Mouse (Mus musculus) midbrain, embryonic 13.5 days (tissue): ENCODE results near the gene Ankrd37. TPM values are rescaled to one million over a fixed set of nuclear protein-coding genes. Genes with fewer than 3 reads are reported as not detected.

ENCODE experiments used
- ATAC-seq: fragments of 200-750 bp; cut with Nextera tagmentation; 2 replicates; pipeline ENCODE4 v1.8.0; 2017; ENCODE audit warnings: mild to moderate bottlenecking, moderate TSS enrichment, moderate library complexity
- H3K27ac ChIP-seq: fragments of 300-500 bp; sonication (generic); 2 replicates; pipeline ENCODE4 v1.5.1; 2015; ENCODE audit warnings: inconsistent platforms, mild to moderate bottlenecking, moderate library complexity
- H3K27me3 ChIP-seq: fragments of 300-500 bp; sonication (generic); 2 replicates; pipeline ENCODE4 v1.6.1; 2015; ENCODE audit warnings: mild to moderate bottlenecking, inconsistent platforms
- H3K36me3 ChIP-seq: fragments of 300-500 bp; sonication (generic); 2 replicates; pipeline ENCODE4 v1.6.1; 2015; ENCODE audit warnings: mild to moderate bottlenecking, inconsistent platforms
- H3K4me1 ChIP-seq: fragments of 300-500 bp; sonication (generic); replicated peaks from 2 replicates; pipeline ENCODE4 v1.6.1; 2015; ENCODE audit warnings: inconsistent platforms
- H3K4me2 ChIP-seq: fragments of 300-500 bp; sonication (generic); replicated peaks from 2 replicates; pipeline ENCODE4 v1.6.1; 2015; ENCODE audit warnings: moderate library complexity, mild to moderate bottlenecking, inconsistent platforms
- H3K4me3 ChIP-seq: fragments of 300-500 bp; sonication (generic); replicated peaks from 2 replicates; pipeline ENCODE4 v1.5.1; 2015; ENCODE audit warnings: mild to moderate bottlenecking, inconsistent platforms
- H3K9ac ChIP-seq: fragments of 300-500 bp; sonication (generic); replicated peaks from 2 replicates; pipeline ENCODE4 v1.6.1; 2015; ENCODE audit warnings: mild to moderate bottlenecking, inconsistent platforms
- H3K9me3 ChIP-seq: fragments of 300-500 bp; sonication (generic); 2 replicates; pipeline ENCODE4 v1.6.1; 2016; ENCODE audit warnings: mild to moderate bottlenecking, inconsistent platforms
- WGBS: fragments of 180-500 bp; shearing (Covaris S2); methylation state at CpG from one replicate; pipeline ENCODE4 v1.1.7; 2015; 5-methylcytosine and 5-hydroxymethylcytosine counted together
- polyA plus RNA-seq: library from polyadenylated mRNA; unstranded; fragments of >200 nt; fragmentation: Nextera tagmentation; extraction: Ambion mirVana; gene quantifications from 2 replicates; pipeline ENCODE4 v1.2.1, GENCODE M21; 2015

Gene Ankrd37
- polyA plus RNA-seq, 1 experiment from 2014 or later, result 32.3 TPM

DNA sequence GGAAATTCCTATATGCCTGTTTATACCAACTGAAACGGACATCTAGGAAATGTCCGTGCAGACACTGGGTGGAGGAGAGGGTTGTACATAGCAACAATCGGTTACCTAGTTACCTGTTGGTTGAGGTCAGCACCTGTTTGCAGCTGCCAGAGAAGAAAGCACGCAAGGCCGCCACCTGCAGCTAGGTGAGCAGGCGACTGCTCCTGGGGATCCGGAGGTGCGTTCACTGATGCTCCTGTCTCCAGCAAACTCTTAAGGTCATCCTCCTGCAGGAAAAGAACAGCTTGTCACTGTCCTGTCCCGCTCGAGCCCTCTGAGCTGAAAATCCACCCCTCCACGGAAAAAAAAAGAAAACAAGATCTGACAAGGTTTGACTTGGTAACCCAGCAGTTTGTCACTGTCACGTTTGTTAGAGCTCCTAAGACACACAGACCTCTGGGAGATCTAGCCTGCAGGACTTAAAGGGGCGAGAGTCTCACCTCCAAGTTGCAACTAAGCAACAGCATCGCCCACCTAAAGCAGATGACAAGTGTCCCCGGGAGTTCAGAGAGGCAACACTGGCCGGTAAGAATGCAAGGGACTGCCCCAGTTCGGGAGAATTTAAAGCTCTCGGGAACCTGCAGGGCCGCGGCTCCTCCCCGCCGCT lies 6.2 kb downstream of the Ankrd37 start, which contains the start of gene Lrp2bp:
TSS of gene Lrp2bp (plus strand) at position 166 of the 646 bp plus-strand sequence.
- Histone ChIP-seq H3K27ac (peak within 1 kb of the TSS; percentile 100), H3K9me3 (no peaks in the 10 kb centered on the region), H3K4me1 (peaks cover 20% of the 10 kb centered on the region), H3K4me2 (peak within 1 kb of the TSS; percentile 81), H3K9ac (peak within 1 kb of the TSS; percentile 92), H3K4me3 (peak within 1 kb of the TSS; percentile 58), H3K27me3 (no peaks in the 10 kb centered on the region), H3K36me3 (peaks cover 21% of the 10 kb centered on the region)
- WGBS, result 3% methylated on average over 22 of the region's 22 CpGs
- no peak for ATAC-seq

DNA sequence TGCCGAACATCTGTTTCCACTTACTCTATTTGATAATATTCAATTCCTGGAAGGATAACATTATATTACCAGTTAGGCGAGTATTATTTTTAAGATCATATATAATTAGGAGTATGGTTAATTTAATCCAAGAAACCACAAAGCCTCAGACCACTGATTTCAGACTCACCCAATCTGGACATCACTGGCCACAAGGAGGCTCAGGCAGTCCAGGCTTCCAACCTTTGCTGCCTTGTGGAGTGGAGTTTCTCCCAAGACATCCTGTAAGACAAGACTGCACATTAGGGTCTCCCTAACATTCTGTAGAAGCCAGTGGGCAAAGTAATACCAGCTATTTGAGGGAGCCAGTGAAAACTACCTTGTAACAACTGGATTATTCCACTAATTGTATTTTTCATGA lies 7.3 kb downstream of the Ankrd37 start:
- Histone ChIP-seq H3K9me3 (no peaks in the 10 kb centered on the region), H3K27ac (no peak overlapping the region), H3K4me2 (peak overlapping the region; percentile 27; the same call in 1 of the 2 replicates), H3K36me3 (peaks cover 25% of the 10 kb centered on the region), H3K4me3 (no peak overlapping the region), H3K9ac (no peak overlapping the region), H3K4me1 (peaks cover 20% of the 10 kb centered on the region), H3K27me3 (no peaks in the 10 kb centered on the region)
- 86% methylated on average over 2 of the region's 2 CpGs for WGBS
- ATAC-seq, result no peak

DNA sequence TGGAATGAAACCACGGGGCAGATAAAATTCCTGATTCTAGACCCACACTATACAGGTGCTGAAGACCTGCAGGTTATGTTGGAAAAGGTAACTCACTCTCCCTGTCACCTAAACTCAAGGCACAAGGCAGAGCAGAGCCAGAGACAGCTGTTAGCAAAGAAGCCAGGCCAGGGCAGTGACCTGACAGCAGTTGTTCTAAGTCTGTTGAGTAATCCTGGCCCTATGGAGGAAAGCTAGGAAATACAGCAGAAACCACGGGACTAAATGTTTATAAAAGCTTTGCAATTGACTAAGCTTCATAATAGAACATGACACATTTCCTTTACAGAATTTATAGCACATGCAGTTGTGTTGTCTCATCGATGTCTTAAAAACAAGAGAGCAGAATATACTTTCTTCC lies 9.9 kb downstream of the Ankrd37 start:
- peaks cover 17% of the 10 kb centered on the region for H3K4me1 ChIP-seq
- 92% methylated on average over 3 of the region's 3 CpGs for WGBS
- no peak overlapping the region for H3K9ac ChIP-seq
- H3K4me2 ChIP-seq, result no peak overlapping the region
- no peak for ATAC-seq
- H3K36me3 ChIP-seq, result peaks cover 25% of the 10 kb centered on the region
- H3K27ac ChIP-seq, result no peak overlapping the region
- no peaks in the 10 kb centered on the region for H3K9me3 ChIP-seq
- H3K4me3 ChIP-seq, result no peak overlapping the region
- no peaks in the 10 kb centered on the region for H3K27me3 ChIP-seq

DNA sequence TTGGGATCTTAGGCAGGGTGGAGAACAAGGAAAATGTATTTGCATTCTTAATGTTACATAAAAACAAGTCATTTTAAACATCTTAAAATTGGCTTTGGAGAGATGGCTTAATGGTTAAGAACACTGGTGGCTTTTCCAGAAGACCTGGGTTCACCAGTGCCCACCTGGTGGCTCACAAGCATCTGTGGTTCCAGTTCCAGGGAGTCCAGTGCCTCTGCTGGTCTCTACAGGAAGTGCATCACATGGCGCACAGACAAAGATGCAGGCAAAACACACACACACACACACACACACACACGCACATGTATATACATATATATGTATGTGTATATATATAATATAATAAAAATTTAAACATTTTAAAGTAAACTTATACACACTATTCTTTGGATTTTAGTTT lies 11.4 kb downstream of the Ankrd37 start:
- H3K27me3 ChIP-seq, result no peaks in the 10 kb centered on the region
- 92% methylated on average over 2 of the region's 2 CpGs for WGBS

DNA sequence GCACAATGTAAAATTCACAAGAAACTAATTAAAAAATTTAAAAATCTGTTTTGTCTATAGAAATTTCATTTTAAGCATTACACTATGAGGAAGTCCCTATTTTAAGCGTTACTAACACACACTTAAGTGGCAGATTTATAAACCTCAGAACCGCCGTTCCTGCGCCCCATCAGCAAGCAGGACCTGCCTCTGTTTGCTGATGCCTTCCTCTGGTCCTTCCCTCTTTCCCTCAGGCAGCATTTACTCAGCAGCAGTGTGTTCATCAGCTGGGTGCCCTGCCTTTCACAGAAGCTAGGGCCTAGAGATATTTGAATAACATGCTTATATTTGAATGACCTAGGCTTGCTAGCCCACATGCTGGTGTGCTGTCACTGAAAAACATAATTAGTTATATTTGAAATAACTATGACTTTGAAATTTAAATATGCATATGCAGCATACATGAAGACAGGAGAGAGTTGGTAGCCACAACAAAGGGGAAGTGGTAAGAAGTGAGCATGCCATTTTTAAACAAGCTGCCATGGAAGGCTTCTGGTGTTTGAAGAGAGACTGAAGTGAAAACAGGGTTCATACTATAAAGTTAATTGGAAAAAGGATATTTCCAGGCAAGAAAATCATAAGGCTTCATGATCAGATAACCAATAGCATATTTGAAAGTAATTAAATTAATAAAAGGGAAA lies 14.7 kb downstream of the Ankrd37 start:
- Histone ChIP-seq H3K27ac (no peak overlapping the region), H3K9me3 (no peaks in the 10 kb centered on the region), H3K4me1 (no peaks in the 10 kb centered on the region), H3K36me3 (peaks cover 20% of the 10 kb centered on the region), H3K27me3 (no peaks in the 10 kb centered on the region), H3K4me2 (no peak overlapping the region), H3K9ac (no peak overlapping the region), H3K4me3 (no peak overlapping the region)
- 89% methylated on average over 4 of the region's 4 CpGs for WGBS
- no peak for ATAC-seq

More for the DNA sequence above, 11.4 kb downstream of the Ankrd37 start:
- no peak overlapping the region for H3K4me2 ChIP-seq
- H3K9me3 ChIP-seq, result no peaks in the 10 kb centered on the region
- ATAC-seq, result no peak
- no peak overlapping the region for H3K4me3 ChIP-seq
- peaks cover 9% of the 10 kb centered on the region for H3K4me1 ChIP-seq
- no peak overlapping the region for H3K9ac ChIP-seq
- no peak overlapping the region for H3K27ac ChIP-seq
- H3K36me3 ChIP-seq, result peaks cover 25% of the 10 kb centered on the region

DNA sequence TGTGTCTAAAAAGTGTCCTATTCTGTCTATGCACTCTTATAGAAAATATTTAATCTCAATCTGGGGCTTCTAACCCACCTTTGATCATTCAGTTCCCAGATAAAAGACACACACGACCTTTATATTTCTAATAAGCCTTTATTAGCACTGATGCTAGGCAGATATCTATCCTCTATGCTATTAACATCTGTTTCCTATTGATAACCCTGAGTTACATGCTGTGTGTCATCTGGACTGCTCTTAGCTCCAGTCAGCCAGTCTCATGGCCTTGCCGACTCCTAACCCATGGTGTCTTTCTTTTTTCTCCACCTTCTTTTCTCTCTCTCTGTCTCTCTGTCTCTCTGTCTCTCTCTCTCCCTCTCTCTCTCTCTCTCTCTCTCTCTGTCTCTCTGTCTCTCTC lies 17.3 kb downstream of the Ankrd37 start:
- Histone ChIP-seq H3K4me2 (no peak overlapping the region), H3K9me3 (no peaks in the 10 kb centered on the region), H3K36me3 (peaks cover 19% of the 10 kb centered on the region), H3K4me3 (no peak overlapping the region), H3K27ac (no peak overlapping the region), H3K9ac (no peak overlapping the region), H3K4me1 (no peaks in the 10 kb centered on the region), H3K27me3 (no peaks in the 10 kb centered on the region)
- WGBS, result 64% methylated on average over 2 of the region's 2 CpGs
- ATAC-seq, result no peak

DNA sequence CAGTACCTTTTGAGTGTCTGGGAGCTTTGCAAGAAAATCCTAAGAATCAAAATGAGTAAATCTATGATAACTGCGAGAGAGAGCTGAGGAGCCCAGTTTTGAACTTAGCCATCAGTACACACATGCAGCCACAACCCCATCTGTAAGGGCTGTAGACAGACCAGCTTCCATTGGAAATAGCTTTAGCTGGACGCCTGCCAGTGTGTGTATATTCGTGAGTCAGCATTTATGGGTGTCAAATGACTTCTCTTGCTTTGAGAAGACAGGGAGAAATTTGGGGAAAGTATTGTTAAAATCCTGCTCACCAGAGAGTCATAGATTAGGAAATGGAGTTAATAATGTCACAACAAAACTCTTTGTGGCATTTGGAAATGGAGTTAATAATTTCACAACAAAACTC lies 18.8 kb downstream of the Ankrd37 start:
- Histone ChIP-seq H3K4me2 (no peak overlapping the region), H3K4me3 (no peak overlapping the region), H3K9me3 (no peaks in the 10 kb centered on the region), H3K9ac (no peak overlapping the region), H3K27me3 (no peaks in the 10 kb centered on the region), H3K4me1 (no peaks in the 10 kb centered on the region), H3K27ac (no peak overlapping the region), H3K36me3 (peaks cover 34% of the 10 kb centered on the region)
- no peak for ATAC-seq
- 91% methylated on average over 3 of the region's 3 CpGs for WGBS

DNA sequence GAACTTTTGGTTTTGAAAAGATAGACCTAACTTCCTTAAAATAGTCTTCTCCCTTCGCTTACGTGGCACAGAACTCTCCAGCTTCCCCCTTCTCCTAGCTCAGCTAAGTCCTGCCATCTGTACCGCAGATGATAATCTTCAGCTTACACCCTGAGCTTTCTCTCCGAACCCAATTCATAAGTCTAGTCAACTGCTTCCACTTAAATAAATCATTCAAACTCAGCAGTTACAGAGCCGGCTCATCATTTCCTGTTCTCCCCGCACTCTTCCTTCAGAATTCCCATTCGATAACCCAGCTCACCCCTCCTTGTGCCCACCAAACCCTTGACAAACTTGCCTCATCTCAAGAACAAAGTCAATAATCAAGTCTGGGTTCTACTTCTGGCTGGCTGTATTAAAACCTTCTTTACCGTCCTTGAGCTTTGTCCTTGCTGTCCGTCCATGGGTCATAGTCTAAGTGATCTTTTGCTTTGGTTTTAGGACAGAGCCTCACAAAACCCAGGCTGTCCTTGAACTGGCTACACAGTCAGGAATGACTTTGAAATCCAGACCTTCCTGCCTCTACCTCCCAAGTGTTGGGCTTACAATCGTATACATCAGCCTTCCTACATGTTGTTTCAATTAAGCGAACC lies 29.6 kb downstream of the Ankrd37 start:
- ATAC-seq, result 0 out of 2 replicates have a peak, but pooled peaks have one; percentile 7
- WGBS, result 71% methylated on average over 11 of the region's 11 CpGs
- Histone ChIP-seq H3K4me1 (peaks cover 16% of the 10 kb centered on the region), H3K27me3 (no peaks in the 10 kb centered on the region), H3K9me3 (peaks cover 3% of the 10 kb centered on the region; the same call in 1 of the 2 replicates), H3K36me3 (peaks cover 14% of the 10 kb centered on the region), H3K4me2 (peak overlapping the region; percentile 72), H3K9ac (peak overlapping the region; percentile 64), H3K27ac (no peak overlapping the region), H3K4me3 (peak overlapping the region; percentile 62)

DNA sequence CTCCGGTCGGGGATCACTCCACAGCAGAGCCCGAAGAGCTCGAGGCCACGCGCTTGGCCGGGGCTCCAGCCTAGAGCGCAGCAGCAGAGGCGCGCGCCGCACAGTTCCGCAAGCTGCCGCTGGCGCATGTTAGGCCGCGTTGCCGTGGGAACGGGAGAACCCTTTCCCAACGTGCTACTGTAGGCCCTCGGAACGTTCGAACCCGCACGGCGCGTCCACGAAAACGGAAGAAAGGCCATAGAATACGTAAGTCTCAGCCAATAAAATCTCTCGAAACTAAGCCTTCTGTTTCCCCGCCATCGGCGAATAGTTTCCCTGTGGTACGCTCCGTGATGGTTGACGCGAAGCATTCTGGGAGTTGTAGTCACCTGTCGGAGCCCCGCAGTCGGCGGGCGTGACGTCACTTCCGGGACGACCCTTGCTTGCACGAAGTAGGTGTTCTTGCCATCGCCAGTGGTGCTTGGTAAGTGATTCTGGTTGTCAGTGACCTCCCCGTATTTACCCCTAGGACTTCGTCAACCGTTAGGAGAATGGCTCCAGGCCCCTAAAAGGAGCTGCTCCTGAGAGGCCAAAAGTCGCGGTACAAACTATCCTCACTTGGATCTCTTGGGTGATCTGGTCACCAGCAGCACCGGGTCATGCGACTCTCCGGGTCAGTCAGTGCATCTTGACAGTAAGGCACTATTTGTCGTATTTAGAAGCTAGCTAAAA lies 30.2 kb downstream of the Ankrd37 start, which contains the start of the genes 1700029J07Rik and Ufsp2:
TSS of gene 1700029J07Rik (minus strand) at position 127 of the 711 bp plus-strand sequence.
TSS of gene Ufsp2 (plus strand) at position 403 of the 711 bp plus-strand sequence.
- WGBS, result under 1% methylated on average over 57 of the region's 57 CpGs
- Histone ChIP-seq H3K4me2 (peak within 1 kb of the TSS; percentile 72), H3K4me1 (peaks cover 16% of the 10 kb centered on the region), H3K9ac (peak within 1 kb of the TSS; percentile 71), H3K4me3 (peak within 1 kb of the TSS; percentile 62), H3K36me3 (peaks cover 10% of the 10 kb centered on the region; the same call in 1 of the 2 replicates), H3K9me3 (peaks cover 6% of the 10 kb centered on the region; the same call in 1 of the 2 replicates), H3K27me3 (no peaks in the 10 kb centered on the region), H3K27ac (peak within 1 kb of the TSS; percentile 82)
- peak; percentile 99 for ATAC-seq

DNA sequence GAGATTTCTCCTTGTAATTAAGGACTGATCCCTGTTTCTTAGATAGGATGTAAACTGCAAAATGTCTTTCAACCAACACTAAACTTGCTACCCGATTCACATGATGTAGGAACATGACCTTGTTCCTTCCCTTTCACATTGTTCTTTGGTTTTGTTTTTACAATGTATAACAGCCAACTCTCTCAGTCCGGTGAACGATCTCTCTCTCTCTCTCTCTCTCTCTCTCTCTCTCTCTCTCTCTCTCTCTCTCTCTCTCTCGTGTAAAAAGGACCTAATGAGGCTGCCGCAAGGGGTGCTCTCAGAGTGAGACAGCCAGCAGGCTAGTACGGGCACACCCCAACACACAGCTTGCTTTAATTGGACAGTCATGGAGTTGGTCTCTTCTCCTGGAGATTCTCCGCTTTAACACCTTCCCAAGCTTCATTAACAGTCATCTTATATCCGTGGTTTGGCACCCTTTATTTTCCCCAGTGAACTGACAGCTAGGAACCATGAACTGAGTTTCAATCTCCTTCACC lies 31.5 kb downstream of the Ankrd37 start:
- peak overlapping the region; percentile 72 for H3K4me2 ChIP-seq

DNA sequence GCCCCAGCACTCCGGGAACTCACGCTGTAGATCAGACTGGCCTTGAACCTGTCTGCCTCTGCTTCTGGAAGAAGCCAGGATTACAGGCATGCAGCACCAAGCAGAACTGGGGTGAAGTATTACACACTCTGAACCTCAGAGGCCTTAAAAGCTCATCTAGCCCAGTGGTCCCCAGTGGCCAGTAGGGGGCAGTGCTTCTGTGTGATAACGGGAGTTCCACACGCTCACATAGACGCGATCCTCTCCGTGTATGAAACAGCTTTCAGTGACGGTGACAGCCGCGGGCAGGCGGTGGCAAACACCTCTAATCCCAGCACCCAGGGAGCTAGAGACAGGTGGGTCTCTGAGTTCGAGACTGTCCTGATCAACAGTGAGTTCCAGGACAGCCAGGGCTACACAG lies 34.6 kb downstream of the Ankrd37 start:
- no peak overlapping the region for H3K4me2 ChIP-seq
- peaks cover 11% of the 10 kb centered on the region for H3K4me1 ChIP-seq
- no peak overlapping the region for H3K4me3 ChIP-seq
- H3K9ac ChIP-seq, result no peak overlapping the region
- H3K9me3 ChIP-seq, result peaks cover 6% of the 10 kb centered on the region; the same call in 1 of the 2 replicates
- no peak overlapping the region for H3K27ac ChIP-seq
- no peaks in the 10 kb centered on the region for H3K27me3 ChIP-seq
- no peaks in the 10 kb centered on the region for H3K36me3 ChIP-seq
- no peak for ATAC-seq
- 95% methylated on average over 12 of the region's 12 CpGs for WGBS

More for the DNA sequence above, 31.5 kb downstream of the Ankrd37 start:
- Histone ChIP-seq H3K27ac (no peak overlapping the region), H3K4me1 (peaks cover 16% of the 10 kb centered on the region), H3K4me3 (no peak overlapping the region), H3K9ac (no peak overlapping the region), H3K9me3 (peaks cover 6% of the 10 kb centered on the region; the same call in 1 of the 2 replicates), H3K36me3 (peaks cover 7% of the 10 kb centered on the region; the same call in 1 of the 2 replicates), H3K27me3 (no peaks in the 10 kb centered on the region)
- no peak for ATAC-seq
- WGBS, result 74% methylated on average over 8 of the region's 8 CpGs
